Mouse (Mus musculus): ENCODE results near the gene Nr6a1.

DNA sequence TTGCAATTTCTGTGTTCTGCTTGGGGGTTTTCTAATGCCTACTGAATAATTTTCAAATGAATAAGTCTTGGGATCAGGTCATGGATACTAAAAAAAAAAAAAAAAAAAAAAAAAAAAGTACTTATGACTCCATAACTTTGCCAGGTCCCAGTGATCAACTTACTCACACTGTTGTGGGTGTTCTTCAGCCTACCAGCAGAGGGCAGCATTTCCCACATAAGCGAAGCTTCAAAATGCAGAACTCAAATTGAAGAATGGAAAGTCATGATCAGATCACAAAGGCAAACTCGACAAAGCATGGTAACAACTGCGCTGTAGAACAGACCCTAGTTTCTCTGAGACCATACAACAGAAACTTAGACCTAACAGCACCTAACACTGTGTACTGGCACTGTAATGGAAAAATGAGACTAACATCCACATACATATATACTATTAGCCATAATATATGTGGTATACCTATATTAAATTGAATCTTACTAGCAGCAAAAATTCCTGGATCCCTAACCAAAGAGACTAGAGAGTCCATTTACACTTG, 130.3 kb downstream of the Nr6a1 start:
- TF ChIP-seq JUND (conservative IDR thresholded peaks at IDR 0.05; ENCODE audit: low read depth, low read length) (no peak), CTCF (conservative IDR thresholded peaks at IDR 0.05 in 1 of 2, IDR thresholded peaks at IDR 0.05 in 1 of 2; ENCODE audit: low read depth in 2 of 2, low read length in 2 of 2) (peak; percentile 93 to 95), MEF2A (IDR thresholded peaks at IDR 0.05; ENCODE audit: borderline replicate concordance, low read depth, low read length) (no peak), MAFK (IDR thresholded peaks at IDR 0.05; ENCODE audit: insufficient replicate concordance, low read length) (no peak), POLR2A (IDR thresholded peaks at IDR 0.05; ENCODE audit: low read depth, low read length) (no peak), TCF12 (IDR thresholded peaks at IDR 0.05; ENCODE audit: low read depth, low read length) (no peak), ZMIZ1 (IDR thresholded peaks at IDR 0.05; ENCODE audit: low read depth, low read length) (no peak), TBP (conservative IDR thresholded peaks at IDR 0.05; ENCODE audit: low read depth, low read length) (no peak), POLR2AphosphoS2 (IDR thresholded peaks at IDR 0.05; ENCODE audit: low read depth, low read length) (no peak), CHD1 (IDR thresholded peaks at IDR 0.05; ENCODE audit: low read depth, low read length) (no peak), MAZ (IDR thresholded peaks at IDR 0.05; ENCODE audit: low read depth, low read length) (no peak), SIN3A (IDR thresholded peaks at IDR 0.05; ENCODE audit: low read length) (no peak), UBTF (IDR thresholded peaks at IDR 0.05; ENCODE audit: low read depth, low read length) (no peak)
